Mouse (Mus musculus) adrenal gland, adult 18-20 months (tissue): ENCODE results near the gene Ppp1r12c. TPM values are rescaled to one million over a fixed set of nuclear protein-coding genes. Genes with fewer than 3 reads are reported as not detected.
A peak's percentile ranks its signal among the peaks of the same experiment; 100 is the strongest.

Experiments
- DNase-seq, 2 experiments: peaks; one replicate each; pipeline ENCODE4 v3.0.0; 2021 to 2022; ENCODE audit warnings: low spot score in 2 of 2
- total RNA-seq, 2 experiments: library from RNA; stranded (reverse); gene quantifications; 1 replicate in 1 of 2; 2 replicates in 1 of 2; pipeline ENCODE4 v1.2.3; 2021

Ppp1r12c gene
- total RNA-seq, 2 experiments from 2014 or later: 95.9 to 96.6 TPM

DNA sequence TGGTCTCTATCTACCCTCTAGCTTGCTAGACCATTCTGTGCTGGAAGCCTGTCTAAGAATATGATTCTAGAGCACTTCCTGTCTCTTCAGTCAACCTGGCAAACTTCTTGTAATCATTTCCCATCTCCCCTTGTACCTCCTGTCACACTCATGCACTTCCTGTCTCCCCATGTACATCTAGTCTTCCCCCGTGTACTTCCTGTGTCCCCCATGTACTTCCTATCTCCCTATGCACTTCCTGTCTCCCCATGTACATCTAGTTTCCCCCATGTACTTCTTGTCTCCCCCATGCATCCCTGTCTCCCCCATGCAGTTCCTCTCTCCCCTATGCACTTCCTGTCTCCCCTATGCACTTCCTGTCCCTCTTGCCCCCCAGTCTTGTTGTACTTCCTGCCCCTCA is 17.0 kb upstream of the Ppp1r12c start:
- no peak for DNase-seq

DNA sequence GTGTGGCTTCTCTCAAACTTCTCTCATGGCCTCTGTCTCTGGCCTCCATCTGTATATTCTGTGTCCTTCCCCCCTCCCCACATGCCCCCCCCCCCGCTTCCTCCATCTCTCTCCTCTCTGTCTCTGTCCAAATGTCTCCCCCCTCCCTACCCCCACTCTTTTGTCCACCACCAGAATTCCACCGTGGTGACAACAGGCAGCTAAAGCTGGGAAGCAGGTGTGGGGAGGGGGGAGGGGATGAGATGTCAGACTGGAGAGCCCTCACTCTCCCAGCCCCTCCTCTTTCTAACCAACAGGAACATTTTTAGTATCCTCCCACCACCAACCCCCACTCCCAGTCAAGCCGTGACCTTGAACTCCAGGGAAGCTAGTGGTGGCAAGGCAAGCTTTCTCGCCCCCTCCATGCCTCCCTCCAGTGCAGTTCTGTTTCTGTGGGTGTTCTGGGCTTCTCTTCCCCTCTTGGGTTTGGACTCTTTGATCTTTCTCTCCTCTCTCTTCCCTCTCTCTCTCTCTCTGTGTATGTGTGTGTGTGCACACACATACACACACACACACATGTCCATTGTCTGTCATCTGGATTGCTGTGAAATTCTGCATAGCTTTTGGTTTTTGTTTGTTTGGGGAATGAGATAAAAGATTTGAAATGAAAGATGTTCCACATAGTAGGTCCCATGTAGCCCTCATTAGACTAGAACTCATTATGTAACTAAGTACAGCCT is 15.0 kb upstream of the Ppp1r12c start, which contains the start of gene Tnnt1:
TSS of gene Tnnt1 (minus strand) at position 51 of the 719 bp plus-strand sequence.
- no peak for DNase-seq

DNA sequence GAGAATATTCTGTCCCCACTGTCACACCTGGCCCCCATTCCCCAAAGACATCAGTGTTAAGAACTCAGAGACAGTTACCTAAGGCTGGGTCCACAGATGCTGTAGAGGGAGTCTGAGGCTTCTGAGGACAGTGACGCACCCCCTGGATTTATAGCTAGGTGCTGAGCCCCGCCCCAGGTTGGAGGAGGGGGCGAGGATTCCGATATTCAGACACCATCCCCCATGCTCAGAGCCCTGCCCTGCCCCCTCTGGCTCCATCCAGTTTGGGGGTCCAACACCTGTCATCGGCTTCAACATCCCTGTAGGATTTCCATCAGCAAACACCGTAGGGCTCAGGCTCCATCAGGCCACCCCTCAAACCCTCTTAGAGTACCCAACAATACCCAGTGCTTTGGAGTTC is 14.4 kb upstream of the Ppp1r12c start:
- no peak for DNase-seq

DNA sequence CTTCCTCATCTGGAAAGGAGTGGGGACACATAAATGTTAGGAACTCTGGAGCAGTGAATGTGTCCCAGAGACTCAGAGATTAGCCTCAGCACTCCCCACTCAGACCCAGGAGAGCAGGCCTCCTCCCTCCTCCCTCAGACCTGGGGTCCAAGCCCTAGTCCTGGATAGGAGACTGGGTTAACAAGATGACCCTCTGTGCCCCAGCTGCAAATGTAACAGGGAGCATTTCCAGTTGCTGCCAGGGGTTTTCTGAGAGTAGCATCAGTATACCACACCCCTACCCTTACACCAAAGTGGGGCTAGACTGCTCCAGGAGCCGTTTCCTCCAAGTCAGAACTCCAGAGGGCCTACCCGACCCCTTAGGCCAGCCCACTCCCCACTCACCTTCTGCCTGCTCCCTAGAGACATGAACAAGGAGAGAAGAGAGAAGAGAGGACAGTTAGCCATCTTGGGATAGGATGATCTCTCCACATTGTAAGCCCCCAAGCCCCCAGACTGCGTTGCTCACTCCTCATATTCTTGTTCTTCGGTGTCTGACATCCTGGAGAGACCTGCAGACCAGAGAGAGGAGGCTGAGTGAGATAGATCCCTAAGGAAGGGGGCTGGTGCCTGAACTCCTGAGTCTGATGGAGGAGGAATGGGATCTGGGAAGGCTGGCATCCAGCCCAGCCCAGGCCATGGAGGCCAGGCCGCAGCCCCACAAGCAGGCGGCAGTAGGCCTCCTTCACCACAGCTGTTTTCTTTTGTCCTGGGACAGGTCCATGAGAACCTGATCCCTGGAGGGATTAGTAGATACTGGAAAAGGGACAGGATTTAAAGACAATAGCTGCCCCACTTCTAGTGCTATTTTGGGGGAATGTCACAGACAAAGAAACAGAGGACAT is 12.6 kb upstream of the Ppp1r12c start:
- no peak for DNase-seq

DNA sequence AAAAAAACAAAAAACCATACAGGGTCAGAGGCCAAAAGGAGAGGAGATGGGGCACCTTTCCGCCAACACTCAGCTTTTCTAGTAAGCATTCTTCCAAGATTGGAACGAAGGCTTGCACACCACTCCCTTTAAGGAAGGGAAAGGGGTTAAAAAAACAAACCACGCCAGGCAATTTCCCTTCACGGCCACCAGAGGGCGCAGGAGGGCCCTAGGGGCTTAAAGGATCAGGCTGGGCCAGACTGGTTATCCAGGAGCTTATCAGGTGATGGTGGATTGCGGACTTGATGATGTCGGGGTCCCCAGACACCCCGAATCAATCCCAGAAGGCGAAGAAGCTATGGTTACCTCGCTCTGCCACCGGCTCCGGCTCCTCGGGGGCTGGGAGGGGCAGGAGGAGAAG is 11.8 kb upstream of the Ppp1r12c start:
- no peak for DNase-seq

DNA sequence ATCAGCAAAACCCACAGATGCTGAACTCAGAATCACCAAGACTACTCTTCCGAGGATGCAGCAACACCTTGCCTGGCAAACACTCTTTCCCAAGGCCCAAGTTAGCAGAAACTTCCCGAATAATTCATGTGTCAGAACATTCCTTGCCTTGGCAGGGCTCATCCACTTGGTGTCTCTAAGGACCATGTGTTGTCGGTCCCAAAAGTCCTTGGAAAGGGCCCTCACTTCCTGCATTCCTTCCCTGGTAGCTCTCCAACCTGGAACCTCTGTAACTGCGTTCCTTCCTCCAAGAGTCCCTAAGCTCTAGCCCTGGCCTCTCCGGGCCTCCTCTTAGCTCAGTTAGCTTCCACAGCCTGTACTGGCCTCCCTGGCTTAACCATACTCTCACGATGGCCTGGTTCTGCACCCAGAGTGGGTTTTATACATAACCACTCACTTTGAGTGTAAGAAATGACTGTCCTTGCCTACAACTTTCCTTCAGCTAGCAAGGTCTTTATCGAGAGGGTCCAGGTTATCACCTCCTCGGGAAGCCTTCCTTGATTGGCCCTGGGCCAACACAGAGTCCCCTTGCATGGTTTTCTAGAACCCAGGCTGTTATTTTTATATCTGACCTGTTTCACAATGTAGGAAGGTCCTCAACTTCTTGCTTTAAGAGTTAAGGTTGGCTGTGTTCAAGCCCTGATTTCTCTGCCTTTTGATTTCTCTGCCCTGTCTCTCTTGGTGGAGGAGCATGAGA is 10.2 kb upstream of the Ppp1r12c start:
- DNase-seq: no peak

DNA sequence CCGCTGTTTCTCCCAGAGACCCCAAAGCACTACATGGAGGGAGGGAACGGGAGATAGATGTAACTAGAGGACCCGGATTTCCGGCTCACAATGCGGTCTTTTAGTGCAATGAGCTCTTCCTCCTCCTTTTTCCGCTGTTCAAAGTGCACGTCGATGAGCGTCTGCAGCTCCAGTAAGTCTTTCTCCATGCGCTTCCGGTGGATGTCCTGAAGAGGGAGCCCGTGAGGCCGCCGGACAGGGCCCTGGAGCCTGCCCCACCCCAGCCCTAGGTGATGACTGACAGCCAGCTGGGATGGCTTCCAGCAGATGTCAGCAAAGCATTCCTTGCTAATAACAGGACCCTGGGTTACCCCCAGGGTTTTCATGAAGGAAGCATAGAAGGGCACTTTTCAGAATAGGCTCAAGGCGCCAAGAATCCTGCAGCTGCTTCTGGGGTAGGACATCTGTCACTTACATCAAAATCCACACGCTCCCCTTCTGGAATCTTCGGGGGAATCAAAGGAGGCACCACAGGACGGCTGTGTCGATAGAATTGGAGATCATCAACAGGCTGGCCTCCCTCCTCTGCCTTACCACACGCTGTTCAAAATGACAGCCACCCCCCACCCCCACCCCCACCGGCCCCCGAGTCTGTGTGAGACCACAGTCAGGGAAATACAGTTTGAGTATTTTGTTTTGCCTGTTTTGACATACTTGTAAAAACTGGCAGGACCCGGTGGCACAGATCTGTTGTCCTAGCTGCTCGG is 8.6 kb upstream of the Ppp1r12c start:
- DNase-seq: peak; percentile 59 to 62

DNA sequence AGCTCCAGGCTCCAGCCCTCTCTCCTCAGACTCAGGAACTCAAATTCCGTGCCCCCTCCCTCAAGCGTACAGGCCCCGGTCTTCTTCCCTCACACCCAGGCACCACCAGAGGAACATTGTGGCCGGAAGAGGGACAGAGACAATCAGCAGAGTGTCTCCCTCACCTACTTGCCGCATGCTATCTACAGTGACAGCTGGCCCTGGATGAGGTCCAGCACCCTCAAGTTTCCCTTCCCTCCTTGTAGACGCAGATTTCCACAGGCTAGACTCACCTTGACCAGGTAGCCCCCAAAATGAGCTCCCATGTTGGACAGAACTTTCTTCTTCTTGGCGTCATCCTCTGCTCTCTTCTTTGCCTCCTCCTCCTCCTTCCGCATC is 7.2 kb upstream of the Ppp1r12c start:
- DNase-seq: no peak

DNA sequence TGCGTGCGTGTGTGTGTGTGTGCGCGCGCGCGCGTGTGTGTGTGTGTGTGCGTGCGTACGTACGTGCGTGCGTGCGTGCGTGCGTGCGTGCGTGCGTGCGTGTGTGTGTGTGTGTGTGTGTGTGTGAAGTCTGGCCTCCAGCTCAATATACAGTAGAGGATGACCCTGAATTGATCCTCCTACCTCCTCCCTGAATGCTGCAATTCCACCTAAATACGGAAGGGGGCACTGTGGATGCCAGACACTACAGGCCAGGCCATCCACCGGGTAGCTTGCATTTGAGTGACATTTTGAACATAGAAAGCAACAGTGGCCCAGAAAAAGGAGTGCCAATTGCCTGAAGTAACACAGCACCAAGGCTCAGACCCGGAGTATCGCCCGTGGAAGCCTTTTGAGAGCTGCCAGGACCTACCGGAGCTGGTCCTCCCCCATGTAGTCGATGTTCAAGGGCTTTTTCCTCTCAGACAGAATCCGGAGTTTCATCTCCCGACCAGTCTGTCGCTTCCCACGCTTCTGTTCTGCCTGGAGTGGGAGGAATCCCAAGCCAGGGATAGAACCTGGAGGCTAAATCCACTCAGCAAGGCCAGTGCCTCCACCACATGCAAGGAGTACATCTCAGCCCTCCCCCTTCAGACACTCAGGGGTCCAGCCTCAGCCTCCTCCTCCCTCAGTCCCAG is 6.7 kb upstream of the Ppp1r12c start:
- DNase-seq: no peak

DNA sequence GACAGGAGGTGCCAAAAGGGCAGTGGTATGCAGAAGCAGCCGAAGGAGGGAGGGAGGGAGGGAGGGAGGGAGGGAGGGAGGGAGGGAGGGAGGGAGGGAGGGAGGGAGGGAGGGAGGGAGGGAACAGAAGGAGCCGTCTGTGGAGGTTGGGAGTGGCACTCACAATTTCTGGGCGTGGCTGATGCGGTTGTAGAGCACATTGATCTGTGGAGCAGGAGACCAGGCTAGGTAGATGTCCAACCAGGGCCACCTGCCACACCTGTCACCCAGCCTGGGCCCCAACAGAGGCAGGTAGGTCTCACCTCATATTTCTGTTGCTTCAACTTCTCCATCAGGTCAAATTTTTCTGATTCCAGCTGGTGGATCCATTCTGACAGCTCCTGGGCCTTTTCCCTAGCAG is 5.7 kb upstream of the Ppp1r12c start:
- no peak for DNase-seq

DNA sequence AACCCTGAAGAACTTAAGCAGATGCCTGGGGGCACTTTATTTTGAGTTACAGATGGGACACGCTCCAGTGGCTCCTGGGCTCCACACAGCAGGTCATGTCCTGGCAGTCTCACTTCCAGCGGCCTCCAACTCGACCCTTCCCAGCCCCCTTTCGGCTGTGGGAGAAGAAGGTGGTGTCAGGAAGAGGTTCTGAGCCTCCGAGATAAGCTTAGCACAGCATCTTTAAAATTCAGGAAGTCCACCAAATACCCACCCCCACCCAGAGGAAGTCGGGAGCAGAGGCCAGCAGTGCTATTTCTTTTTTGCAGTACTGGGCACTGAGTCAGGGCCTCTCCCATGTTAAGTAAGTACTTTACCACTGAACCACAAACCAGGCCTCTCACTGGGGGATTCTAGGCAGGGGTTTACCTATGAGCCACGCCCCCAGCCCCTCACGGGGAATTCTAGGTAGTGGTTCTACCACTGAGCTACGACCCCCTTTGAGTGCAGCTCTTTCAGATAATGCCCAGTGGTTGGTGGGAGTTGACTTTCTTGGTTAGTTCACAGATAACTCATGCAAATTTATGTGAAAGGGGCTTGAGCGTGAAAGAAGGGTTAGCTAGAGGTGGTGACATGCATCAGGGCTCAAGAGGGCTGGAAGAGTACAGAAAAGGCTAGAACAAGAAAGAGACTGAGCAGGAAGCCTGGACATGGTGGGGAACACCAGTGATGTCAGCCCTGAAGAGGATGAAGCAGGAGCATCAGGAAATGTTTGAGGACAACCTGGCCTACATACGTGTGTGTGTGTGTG is 3.4 kb upstream of the Ppp1r12c start:
- no peak for DNase-seq

DNA sequence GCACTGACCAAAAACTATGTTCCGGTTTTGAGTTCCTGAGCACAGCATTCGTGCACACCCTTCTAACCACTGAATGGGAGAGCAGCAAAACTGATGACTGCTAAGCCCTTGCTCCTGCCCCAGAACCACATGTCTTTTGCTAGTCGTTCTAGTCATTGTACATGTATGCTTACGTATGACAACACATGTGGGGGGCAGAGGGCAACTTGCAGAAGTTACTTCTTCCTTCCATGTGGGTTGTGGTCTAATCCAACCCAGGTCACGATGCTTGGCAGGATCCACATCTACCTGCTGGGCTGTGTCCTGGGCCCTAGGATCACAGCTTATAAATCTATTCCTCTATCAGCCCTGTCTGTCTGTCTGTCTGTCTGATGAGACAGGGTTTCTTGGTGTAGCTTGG is 2.4 kb upstream of the Ppp1r12c start:
- DNase-seq: no peak

DNA sequence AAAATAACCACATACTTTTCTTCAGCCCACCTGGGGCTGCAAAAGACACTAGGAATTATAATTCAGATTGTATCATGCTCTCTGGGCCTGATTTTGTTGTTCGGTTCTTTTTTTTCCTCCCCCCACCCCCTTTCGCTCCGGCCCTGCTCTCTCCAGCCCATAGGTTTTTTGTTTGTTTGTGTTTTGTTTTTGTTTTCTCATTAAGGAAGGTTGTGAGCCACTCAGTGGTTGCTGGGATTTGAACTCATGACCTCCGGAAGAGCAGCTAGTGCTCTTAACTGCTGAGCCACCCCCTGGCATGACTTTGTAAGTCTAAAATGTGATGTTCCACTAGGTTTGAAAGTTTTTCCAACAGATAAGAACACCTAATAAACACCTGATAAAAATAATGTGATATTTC is 1.6 kb upstream of the Ppp1r12c start:
- no peak for DNase-seq

DNA sequence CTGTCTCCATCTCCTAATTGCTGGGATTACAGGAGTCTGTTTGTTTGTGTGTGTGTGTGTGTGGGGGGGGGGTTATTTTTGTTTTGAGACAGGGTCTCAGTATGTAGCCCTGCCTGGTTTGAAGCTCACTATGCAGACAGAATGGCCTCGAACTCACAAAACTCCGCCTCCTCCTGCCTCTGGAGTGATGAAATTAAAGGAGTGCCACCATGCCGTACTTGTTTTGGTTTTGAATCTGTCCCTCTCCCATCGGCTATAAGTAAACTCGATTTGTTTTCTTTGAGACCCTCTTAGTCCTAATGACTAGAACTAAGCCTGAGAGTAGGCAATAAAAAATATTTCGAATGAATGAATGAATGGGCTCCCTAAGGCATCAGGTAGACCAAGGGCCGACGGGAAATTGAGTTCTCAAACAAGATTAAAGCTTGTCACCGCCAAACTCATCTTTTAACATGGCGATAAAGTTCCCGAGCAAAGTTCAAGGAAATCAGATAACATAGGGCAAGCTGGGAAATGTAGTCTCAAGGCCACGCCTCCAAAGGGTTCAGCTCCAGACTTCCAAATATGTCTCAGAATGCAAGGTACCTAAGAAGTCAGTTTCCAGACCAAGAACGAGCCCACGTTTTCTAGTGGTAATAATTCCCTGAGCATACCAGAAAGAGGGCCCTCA is 1.1 kb upstream of the Ppp1r12c start:
- DNase-seq: peak in 1 of 2 experiments; percentile 36

DNA sequence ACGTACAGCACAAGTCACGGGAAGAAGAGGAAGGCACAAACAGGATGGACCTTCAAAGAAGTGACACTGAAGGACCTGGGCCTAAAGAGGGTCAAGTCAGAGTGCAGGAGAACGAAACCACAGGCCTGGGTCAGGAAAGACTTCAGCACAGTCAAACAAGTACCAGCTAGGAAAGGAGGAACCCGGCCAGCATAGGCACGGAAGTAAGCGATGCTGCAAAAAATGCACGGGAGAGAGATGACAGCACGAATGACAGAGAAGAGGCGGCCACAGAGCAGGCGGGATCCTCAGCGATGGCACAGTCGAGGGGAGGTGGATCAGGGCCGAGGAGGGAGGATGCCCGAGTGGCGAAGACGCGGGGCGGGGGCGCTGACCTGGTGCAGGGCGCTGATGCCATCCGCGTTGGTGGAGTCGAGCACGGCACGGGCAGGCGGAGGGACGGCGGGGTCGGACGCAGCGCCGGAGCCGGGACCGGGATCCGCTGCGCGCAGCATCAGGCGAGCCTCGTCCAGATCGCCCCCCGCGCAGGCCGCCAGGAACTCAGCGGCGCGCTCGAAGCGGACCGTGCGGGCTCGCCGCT is 498 bp downstream of the Ppp1r12c start:
- peak; percentile 51 to 67 for DNase-seq

DNA sequence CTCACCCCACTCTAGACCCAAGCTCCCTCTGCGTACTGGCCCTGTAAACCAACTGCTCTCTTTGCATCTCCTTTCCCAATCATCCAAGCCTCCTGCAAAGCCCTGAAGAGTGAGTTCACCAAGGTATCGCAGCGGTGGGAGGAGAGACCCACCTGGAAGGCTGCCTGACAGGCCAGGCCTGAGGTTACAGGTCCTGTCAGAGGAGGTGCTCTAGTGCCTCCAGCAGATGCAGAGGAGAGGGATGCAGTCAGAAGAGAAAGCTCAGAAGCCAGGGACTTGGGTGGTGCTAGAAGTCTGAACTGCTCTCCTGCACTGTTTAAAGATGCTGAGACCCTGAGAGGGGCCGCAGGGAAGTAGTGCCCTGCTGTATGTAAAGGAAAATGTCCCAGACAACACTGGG is 2.4 kb downstream of the Ppp1r12c start:
- DNase-seq: no peak

DNA sequence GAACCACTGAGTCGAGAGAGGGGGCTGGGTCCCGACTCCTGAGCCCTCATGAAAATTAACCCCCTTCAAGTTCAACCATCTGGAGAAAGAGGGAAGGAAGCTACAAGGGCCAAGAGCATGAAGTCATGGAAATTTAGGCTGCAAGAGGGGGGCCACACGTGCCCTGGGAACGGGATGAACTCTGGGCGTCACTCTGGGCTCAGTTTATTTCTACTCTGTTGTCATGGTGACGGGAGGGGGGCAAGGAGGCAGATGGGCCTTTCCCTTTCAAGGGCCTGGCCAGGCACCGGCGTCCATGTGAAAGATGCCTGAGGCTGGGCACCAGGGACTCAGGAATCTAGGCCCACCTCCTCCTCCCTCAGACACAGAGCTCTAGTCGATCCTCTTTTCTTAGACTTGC is 3.2 kb downstream of the Ppp1r12c start:
- no peak for DNase-seq

DNA sequence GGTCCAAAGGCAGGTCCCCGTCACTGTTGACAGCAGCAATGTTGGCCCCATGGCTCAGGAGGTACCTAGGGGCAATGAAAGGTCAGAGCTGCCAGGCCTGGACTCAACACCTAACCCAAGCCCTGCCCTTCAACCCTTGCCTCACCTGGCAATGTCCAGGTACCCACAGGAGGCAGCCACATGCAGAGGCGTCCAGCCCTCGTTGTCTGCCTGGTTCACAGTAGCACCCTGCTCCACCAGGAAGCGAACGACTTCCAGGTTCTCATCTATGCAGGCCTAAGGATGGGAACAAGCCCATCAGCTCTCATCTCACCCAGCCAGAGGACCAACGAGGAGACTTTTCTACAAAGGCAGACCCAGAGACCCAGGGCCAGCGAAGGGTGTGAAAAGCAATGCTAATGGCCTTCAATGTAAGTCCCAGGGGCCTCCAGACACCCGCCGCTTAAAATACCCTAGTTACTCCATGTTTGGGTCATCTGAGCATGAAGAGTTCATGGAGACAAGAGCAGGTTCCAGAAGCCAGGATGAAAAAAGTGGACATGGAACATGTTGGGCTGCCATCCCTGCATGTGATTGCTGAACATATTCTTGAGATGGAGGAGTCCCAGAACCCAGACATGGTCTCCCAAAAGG is 4.1 kb downstream of the Ppp1r12c start:
- DNase-seq: no peak
